Mouse (Mus musculus) sigmoid colon, adult 10 weeks (tissue): ENCODE results near the gene AI661453. TPM values are rescaled to one million over a fixed set of nuclear protein-coding genes. Genes with fewer than 3 reads are reported as not detected.

Experiments
- polyA plus RNA-seq: library from polyadenylated mRNA; stranded (reverse); fragments of 350-450 nt; fragmentation: Illumina TruSeq; extraction: RNeasy Lipid Tissue Mini Kit (QIAGEN cat#74804); gene quantifications from one replicate; pipeline ENCODE4 v1.2.3, GENCODE M21; 2014; ENCODE audit warnings: low read depth, low replicate concordance

AI661453 gene
- 0.57 TPM for polyA plus RNA-seq

DNA sequence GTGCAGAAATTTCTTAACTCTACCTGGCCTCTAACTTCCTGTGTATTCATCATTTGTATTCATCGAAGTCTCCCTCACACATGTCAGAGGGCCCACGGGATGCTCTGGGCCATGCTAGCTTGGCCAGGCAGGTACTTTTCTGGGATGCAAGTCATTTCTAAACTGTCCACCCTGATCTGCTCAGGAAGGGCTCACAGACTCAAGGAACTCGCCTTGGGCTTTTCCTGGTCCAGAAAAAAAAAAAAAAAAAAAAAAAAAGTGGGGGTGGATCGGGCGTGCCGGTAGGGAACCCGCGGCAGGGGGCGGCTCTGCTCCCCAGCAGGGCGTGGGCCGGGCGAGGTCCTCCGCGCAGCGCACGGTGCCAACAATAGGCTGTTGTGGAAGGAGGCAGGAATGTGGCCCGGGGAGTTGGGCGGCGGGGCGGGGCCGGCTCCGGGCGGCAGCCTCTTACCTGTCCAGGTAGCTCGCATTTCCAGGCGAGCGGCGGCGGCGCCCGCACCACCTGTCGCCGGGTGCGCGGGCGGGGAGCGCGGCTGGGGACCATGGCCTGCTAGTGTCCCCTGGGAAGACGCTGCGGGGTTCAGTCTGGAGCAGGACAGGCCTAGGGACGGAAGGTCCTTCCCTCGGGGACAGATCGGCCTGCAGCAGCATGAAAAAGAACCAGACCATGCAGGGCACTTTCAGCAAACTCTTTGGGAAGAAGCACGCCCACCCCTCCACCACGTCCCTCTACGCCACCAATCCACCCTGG lies at the start of gene AI661453:
Gene AI661453 (plus strand): TSS at position 460 of the 751 bp plus-strand sequence.

GRCm38 (mm10) chr17:47400451-47400850 lies 36.0 kb upstream of the AI661453 start, which contains the start of gene Guca1a:
TSS of gene Guca1a (minus strand) at chr17:47400584.

GRCm38 (mm10) chr17:47436907-47437547 lies 612 bp downstream of the AI661453 start, which contains the start of gene 1700001C19Rik:
TSS of gene 1700001C19Rik (minus strand) at chr17:47437376.

GRCm38 (mm10) chr17:47501946-47502706 lies 65.7 kb downstream of the AI661453 start, which contains the start of gene Taf8:
TSS of gene Taf8 (minus strand) at chr17:47502292.

GRCm38 (mm10) chr17:47504941-47505346 lies 68.5 kb downstream of the AI661453 start, which contains the start of gene Ccnd3:
TSS of gene Ccnd3 (plus strand) at chr17:47505051.

Other genes starting within 250 kb of the AI661453 start
- gene Mrps10, start 67.7 kb upstream of the AI661453 start, polyA plus RNA-seq = 42.6 TPM
- 0.28 TPM for gene Guca1b, start 51.2 kb upstream of the AI661453 start, polyA plus RNA-seq
- gene Guca1a, start 36.0 kb upstream of the AI661453 start, polyA plus RNA-seq = not detected
- not detected for gene 1700001C19Rik, start 761 bp downstream of the AI661453 start, polyA plus RNA-seq
- gene Taf8, start 65.7 kb downstream of the AI661453 start, polyA plus RNA-seq = 6.8 TPM
- gene Ccnd3, start 68.4 kb downstream of the AI661453 start, polyA plus RNA-seq = 4.5 TPM
- gene Bysl, start 174.9 kb downstream of the AI661453 start, polyA plus RNA-seq = 1.4 TPM
- gene Med20, start 175.0 kb downstream of the AI661453 start, polyA plus RNA-seq = 16.4 TPM
- 0.38 TPM for gene Gm20517, start 175.0 kb downstream of the AI661453 start, polyA plus RNA-seq
- gene Usp49, start 194.1 kb downstream of the AI661453 start, polyA plus RNA-seq = 10.3 TPM